Mouse (Mus musculus) midbrain, postnatal 0 days (tissue): ENCODE measurements around the gene 5730596B20Rik. TPM values are rescaled to one million over a fixed set of nuclear protein-coding genes. Genes with fewer than 3 reads are reported as not detected.

Experiments
- ATAC-seq: fragments of 200-750 bp; cut with Nextera tagmentation; 2 replicates; pipeline ENCODE4 v1.8.0; 2017; ENCODE audit warnings: moderate number of reproducible peaks, mild to moderate bottlenecking, moderate TSS enrichment, moderate library complexity; ENCODE audit not compliant: low FRiP score
- DNase-seq: peaks from one replicate; pipeline ENCODE4 v3.0.0-alpha.2; 2015; ENCODE audit warnings: low spot score
- H3K27ac ChIP-seq: fragments of 300-500 bp; sonication (generic); 2 replicates; pipeline ENCODE4 v1.5.1; 2014; ENCODE audit warnings: low read depth, mild to moderate bottlenecking, low read length, mixed read lengths
- H3K27me3 ChIP-seq: fragments of 300-500 bp; sonication (generic); 2 replicates; pipeline ENCODE4 v1.6.1; 2014; ENCODE audit warnings: low read length, control low read depth, mixed read lengths; ENCODE audit not compliant: insufficient read depth
- H3K36me3 ChIP-seq: fragments of 300-500 bp; sonication (generic); 2 replicates; pipeline ENCODE4 v1.6.1; 2014; ENCODE audit warnings: low read length, control low read depth, mixed read lengths; ENCODE audit not compliant: insufficient read depth
- H3K4me1 ChIP-seq: fragments of 300-500 bp; sonication (generic); 2 replicates; pipeline ENCODE4 v1.6.1; 2014; ENCODE audit warnings: mild to moderate bottlenecking, control low read depth, antibody characterized with exemption, low read length, mixed read lengths; ENCODE audit not compliant: insufficient read depth
- H3K4me2 ChIP-seq: fragments of 300-500 bp; sonication (generic); 2 replicates; pipeline ENCODE4 v1.6.1; 2014; ENCODE audit warnings: low read depth, mild to moderate bottlenecking, low read length, mixed read lengths; ENCODE audit not compliant: poor library complexity, severe bottlenecking
- H3K4me3 ChIP-seq: fragments of 300-500 bp; sonication (generic); 2 replicates; pipeline ENCODE4 v1.5.1; 2014; ENCODE audit warnings: low read depth, mild to moderate bottlenecking, low read length, moderate library complexity
- H3K9ac ChIP-seq: fragments of 300-500 bp; sonication (generic); replicated peaks from 2 replicates; pipeline ENCODE4 v1.6.1; 2014; ENCODE audit warnings: mild to moderate bottlenecking, low read length, moderate library complexity, mixed read lengths; ENCODE audit not compliant: poor library complexity, severe bottlenecking
- H3K9me3 ChIP-seq: fragments of 300-500 bp; sonication (generic); 2 replicates; pipeline ENCODE4 v1.6.1; 2016; ENCODE audit warnings: low read length, control low read depth
- CTCF ChIP-seq: IDR thresholded peaks from 2 replicates; pipeline ENCODE4 v1.5.1; 2016; ENCODE audit warnings: antibody characterized with exemption, mild to moderate bottlenecking
- WGBS: fragments of 180-500 bp; shearing (Covaris S2); extraction: QIAGEN DNeasy Blood & Tissue Kit; methylation state at CpG from one replicate; pipeline ENCODE4 v1.1.7; 2014; 5-methylcytosine and 5-hydroxymethylcytosine counted together
- polyA plus RNA-seq: library from polyadenylated mRNA; unstranded; fragments of >200 nt; fragmentation: Nextera tagmentation; extraction: Ambion mirVana; gene quantifications from 2 replicates; pipeline ENCODE4 v1.2.1, GENCODE M21; 2015
- total RNA-seq: library from RNA; depleted of rRNA; stranded (reverse); fragments of >200 nt; gene quantifications from 2 replicates; pipeline ENCODE4 v1.2.3, GENCODE M21; 2014

The 5730596B20Rik gene
- total and polyA plus RNA-seq, 2 experiments from 2014 or later = not detected

DNA sequence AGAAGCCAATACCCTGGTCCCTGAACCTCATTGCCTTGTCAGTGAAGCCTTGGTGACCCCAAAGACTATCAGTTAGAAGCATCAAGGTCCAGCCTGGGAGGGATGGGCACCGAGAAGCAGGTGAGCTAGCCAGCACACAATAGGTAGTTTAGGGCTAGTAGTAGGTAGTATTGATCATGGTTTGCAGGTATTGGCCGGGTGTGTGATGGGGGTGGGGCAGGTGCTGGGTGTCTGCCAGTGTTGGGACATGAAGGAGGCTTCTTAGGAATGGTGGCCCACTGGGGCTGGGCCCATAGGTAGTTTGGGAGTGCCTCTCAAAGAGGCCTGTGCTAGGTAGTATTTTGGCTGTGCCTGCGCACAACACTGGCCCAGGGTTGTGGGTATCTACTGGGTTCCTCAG lies 37.8 kb downstream of the 5730596B20Rik start:
- WGBS = 4% methylated on average over 3 of the region's 3 CpGs
- ATAC-seq = no peak
- H3K36me3 ChIP-seq = no peaks in the 10 kb centered on the region

DNA sequence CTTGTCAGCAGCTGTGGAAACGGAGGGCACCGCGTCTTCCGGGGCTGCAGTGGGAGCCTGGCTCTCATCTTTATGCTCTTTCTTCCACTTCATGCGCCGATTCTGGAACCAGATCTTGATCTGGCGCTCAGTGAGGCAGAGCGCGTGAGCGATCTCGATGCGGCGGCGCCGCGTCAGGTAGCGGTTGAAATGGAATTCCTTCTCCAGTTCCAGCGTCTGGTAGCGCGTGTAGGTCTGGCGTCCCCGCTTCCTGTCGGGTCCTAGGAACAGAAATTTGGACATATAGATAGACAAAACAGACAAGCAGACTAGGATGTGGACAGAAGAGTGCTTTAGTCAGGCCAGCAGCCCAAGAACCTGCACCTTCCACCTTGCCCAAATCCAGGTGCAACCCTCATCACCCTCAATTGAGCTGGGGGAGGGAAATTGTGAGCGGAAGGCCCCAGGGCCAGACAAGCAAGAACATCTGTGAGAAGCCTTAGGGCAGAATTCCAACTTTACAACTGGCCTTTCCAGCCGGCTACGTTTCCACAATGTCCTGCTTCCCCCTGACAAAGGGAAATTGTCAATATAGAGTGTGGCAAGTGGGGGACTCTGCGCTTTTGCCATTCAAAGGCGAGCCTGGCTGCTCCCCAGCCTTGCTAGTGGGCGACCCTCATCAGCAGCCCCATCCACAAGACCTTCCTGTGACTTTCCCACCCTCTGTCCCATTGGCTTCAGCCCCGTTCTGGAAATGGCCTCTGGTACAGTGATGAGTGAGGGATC lies 38.7 kb downstream of the 5730596B20Rik start:
- Histone ChIP-seq H3K4me1 (no peaks in the 10 kb centered on the region), H3K36me3 (no peaks in the 10 kb centered on the region), H3K27ac (no peak overlapping the region), H3K4me3 (no peak overlapping the region), H3K4me2 (no peak overlapping the region), H3K9me3 (no peaks in the 10 kb centered on the region), H3K9ac (no peak overlapping the region), H3K27me3 (peaks cover 99% of the 10 kb centered on the region)
- no peak for TF ChIP-seq CTCF
- DNase-seq (no peak), ATAC-seq (no peak)
- 3% methylated on average over 30 of the region's 30 CpGs for WGBS

More for the DNA sequence above, 37.8 kb downstream of the 5730596B20Rik start:
- H3K4me3 ChIP-seq = no peak overlapping the region
- TF ChIP-seq CTCF = no peak
- H3K27ac ChIP-seq = no peak overlapping the region
- no peaks in the 10 kb centered on the region for H3K4me1 ChIP-seq
- H3K9ac ChIP-seq = no peak overlapping the region
- no peaks in the 10 kb centered on the region for H3K9me3 ChIP-seq
- DNase-seq = no peak
- no peak overlapping the region for H3K4me2 ChIP-seq
- peaks cover 97% of the 10 kb centered on the region for H3K27me3 ChIP-seq

GRCm38 (mm10) chr6:52216691-52217458 lies 39.6 kb downstream of the 5730596B20Rik start:
- Histone ChIP-seq H3K9ac (no peak overlapping the region), H3K27ac (no peak overlapping the region), H3K36me3 (no peaks in the 10 kb centered on the region), H3K4me1 (no peaks in the 10 kb centered on the region), H3K27me3 (peaks cover 96% of the 10 kb centered on the region), H3K9me3 (no peaks in the 10 kb centered on the region), H3K4me2 (no peak overlapping the region), H3K4me3 (0 out of 2 replicates have a peak overlapping the region, but pooled peaks have one; percentile 2)
- no peak for ATAC-seq
- 3% methylated on average over 59 of the region's 60 CpGs for WGBS
- no peak for TF ChIP-seq CTCF
- DNase-seq = no peak

DNA sequence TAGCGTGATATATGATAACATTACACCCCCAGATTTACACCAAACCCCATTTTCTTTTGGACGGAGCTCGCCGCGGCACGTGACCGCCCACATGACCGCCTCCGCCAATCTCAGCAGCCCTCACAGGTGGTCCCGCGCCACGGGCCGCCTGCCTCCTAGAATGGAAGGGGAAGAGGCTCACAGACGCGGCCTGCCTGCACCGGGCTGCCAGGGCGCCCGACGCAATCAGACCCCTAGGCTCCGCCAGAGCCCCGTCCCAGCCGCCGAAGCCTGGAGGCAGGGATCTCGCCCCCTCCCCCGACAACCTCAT lies 40.1 kb downstream of the 5730596B20Rik start:
- no peaks in the 10 kb centered on the region for H3K4me1 ChIP-seq
- no peaks in the 10 kb centered on the region for H3K9me3 ChIP-seq
- no peak for TF ChIP-seq CTCF
- peaks cover 98% of the 10 kb centered on the region for H3K27me3 ChIP-seq
- WGBS = 1% methylated on average over 25 of the region's 25 CpGs
- no peak overlapping the region for H3K4me2 ChIP-seq
- 0 out of 2 replicates have a peak overlapping the region, but pooled peaks have one; percentile 2 for H3K4me3 ChIP-seq
- no peak overlapping the region for H3K27ac ChIP-seq
- no peak overlapping the region for H3K9ac ChIP-seq
- no peaks in the 10 kb centered on the region for H3K36me3 ChIP-seq
- ATAC-seq (no peak), DNase-seq (no peak)

- Histone ChIP-seq H3K27me3 (peaks cover 97% of the 10 kb centered on the region), H3K4me2 (no peak overlapping the region), H3K36me3 (no peaks in the 10 kb centered on the region), H3K4me3 (no peak overlapping the region), H3K9ac (no peak overlapping the region), H3K9me3 (no peaks in the 10 kb centered on the region), H3K27ac (no peak overlapping the region), H3K4me1 (no peaks in the 10 kb centered on the region)
- 5% methylated on average over 23 of the region's 23 CpGs for WGBS
- TF ChIP-seq CTCF = no peak
- DNase-seq (no peak), ATAC-seq (no peak)
These were observed 40.8 kb downstream of the 5730596B20Rik start for GRCm38 (mm10) chr6:52217895-52218642.
